Mouse (Mus musculus): Measurements from ENCODE around the gene Adgrg3.
"Not testable (repeated sequence)": the region's sequence is repeated elsewhere in the genome, so short reads cannot be mapped to it uniquely, and the experiment has no call there.

Gene Adgrg3

DNA sequence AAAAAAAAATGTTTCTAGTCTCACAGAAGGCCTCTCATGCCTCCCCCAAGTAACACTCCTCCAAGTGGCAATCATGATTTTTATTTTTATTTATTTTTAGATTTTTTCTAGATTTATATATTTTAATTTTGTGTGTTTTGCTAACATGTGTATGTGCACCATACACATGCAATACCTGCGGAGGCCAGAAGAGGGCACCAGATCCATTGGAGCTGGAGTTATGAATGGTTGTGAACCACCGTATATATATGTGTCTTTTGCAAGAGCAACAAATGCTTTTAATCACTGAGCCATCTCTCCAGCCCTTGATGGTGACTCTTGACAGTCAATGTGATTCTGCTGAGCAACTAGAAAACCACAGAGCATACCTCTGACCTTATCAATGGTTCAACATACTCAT is 7.9 kb downstream of the Adgrg3 start:
- peak; percentile 60 for DNase-seq

DNA sequence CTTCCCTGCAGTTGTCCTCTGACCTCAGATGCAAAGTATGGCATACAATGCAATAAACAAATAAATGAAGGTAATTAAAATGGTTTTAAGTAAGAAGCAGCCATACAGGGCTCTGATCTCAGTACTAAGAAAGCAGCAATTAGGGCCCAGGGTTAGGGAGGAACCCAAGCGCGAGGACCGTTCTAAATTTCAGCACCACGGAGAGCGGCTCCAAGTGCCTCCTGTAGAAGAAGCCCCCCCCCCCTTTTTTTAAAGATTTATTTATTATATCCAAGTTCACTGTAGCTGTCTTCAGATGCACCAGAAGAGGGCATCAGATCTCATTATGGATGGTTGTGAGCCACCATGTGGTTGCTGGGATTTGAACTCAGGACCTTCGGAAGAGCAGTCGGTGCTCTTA is 10.9 kb downstream of the Adgrg3 start:
- not testable (repeated sequence) for DNase-seq

DNA sequence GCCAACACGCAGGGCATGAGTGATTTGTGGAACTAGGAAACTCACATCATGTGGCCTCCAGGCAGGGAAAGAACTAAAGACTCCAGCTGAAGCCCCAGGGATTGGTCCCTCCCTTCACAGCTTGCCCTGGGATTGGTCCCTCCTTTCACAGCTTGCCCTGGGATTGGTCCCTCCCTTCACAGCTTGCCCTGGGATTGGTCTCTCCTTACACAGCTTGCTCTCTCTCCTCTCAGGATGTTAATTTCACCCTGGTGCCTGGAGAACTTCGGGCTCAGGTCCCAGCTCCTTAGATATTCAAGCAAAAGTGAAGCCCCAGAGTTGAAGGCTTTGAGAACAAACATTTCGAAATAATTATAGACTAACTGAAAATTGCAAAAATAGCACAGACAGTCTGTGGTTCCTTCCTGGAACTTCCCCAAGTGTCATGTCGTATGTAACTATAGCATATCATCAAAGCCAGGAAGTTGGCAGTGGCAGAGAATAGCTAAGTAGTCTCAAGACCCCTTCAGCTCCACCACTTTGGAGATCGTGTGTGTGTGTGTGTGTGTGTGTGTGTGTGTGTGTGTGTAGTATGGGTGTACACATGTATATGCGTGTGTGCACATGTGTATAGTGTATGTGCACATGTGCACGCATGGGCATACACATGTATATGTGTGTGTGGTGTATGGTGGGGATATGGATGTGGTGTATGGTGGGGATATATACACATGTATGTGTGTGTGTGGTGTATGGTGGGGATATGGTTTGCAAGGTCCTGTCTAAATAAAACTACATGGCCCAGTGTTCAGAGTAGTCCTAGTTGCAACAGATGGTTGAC is 19.8 kb downstream of the Adgrg3 start:
- DNase-seq, result peak; percentile 40

DNA sequence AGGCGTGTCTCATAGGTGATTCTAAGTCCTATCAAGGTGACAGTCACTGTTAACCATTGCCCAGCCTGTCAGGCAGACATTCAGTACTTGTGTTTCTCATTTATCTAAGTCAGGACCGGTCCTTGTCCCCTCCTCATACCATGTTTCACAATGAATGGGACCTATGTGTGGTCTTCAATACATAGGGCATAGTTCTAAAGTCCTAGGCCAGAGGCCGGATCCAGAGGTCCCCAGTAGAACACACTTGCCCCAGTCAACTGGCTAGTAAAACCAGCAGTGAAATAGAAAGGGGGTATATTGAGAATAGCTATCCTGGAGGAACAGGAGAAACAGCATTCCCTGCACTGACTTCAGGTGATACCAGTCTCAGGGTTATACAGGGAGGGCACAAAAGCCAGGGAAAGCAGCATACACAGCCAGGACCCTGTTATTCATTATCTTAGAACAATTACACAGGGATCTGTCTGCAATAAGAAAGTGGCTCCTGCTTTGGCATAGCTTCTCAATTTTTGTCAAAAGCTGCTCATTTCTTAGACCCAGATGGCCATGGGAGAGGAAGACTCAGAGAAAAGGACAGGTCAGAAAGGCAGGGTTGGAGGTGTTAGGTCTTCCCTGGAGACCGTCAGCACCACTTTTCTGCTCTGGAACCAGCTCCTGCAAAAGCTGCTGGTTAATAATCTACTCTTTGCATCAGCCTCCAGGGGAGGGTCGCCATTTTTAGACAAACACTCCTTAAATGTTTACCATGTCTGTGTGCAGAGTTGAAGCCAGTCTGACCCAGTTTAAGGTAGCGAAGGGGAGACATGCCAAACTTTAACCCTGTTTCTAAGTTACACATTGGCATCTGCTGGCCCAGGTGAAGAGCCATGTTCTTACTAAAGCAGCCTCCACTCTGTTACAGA is 24.6 kb downstream of the Adgrg3 start:
- DNase-seq, result peak; percentile 21

DNA sequence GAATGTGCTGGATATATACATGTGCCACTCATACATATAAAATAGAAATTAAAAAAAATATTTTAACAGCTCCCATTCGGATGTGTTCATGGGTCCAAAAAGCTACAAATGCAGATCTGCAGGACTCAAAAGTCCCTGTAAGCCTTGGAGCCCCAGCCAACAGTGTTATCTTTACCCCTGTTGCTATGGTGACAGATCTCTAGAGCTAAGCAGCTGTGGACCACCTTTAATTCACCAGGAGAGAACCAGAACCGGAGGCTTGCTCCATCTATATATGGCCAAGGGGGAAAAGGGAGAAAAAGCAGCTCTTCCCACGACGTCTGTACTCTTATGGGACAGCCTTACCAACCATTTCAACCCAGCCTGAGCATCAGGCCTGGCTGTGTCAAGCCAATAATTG is 27.3 kb downstream of the Adgrg3 start:
- no peak for DNase-seq

DNA sequence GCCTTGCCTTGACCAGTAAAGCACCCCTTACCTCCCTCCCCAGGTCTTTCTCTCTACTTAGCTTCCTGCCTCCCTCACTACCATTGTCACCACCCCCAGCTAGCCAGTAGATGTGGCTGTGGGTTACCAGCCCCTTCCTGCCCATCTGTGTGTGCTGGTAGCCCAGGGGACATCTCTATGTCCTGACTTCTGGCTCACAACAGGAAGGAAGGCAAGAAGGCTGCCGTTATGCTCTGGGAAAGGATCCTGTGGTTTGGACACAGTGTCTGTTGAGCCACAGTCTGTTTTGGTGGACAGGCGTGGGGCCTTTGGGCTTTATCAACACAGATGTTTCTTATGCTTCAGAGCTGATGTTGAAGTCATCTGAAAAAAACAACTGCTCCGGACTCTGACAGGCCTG is 29.5 kb downstream of the Adgrg3 start:
- peak; percentile 23 for DNase-seq

DNA sequence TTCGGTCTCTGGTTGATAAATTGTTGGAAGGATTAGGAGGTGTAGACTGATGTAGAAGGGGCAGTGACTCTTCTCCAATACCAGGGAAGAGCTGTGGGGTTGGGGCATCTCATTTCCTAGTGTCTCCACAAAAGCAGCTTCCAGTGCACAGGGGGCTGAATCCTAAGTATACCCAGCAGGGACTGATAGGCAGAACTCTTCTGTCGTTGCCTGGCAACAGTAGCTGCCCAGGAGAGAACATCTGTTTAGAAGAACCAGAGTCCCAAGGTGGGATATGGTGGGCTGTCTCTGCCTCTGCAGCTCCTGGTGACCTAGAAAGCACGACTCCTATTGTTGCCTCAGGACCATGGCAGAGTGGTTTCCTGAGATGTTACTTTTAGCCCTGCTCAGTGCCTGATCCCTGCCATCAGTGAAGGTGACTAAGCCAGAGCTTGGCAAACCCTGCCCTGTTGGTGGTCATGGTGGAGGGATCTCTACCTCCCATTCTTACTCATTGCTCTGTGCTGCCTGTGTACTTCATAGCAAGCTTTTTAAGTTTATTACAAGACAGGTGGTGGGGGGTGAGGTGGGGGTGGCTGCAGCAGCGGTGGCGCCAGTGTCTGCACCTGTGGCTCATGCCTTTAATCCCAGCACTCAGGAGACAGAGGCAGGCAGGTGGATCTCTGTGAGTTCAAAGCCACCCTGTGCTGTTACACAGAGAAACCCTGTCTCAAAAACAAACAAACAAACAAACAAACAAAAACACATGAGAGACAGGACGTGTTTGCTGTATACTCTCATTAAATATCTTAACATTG is 30.6 kb downstream of the Adgrg3 start:
- DNase-seq, result no peak

DNA sequence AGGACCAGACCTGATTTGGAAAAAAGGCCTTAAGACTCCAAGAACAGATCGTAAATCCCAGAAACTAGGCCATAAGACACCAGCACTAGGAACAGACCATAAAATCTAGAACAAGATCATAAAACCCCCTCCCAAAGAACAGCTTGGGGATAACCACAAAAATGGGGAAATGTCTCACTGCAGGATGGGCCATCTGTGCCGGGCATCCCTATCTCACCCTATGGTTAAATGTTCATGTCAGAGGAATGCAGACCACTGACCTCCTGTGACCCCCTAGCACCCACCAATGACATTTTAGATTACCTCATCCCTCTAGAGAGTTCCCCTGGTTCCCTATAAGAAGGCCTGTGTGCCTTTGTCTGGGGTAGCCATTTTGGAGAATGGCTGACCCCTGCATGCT is 32.1 kb downstream of the Adgrg3 start:
- no peak for DNase-seq

DNA sequence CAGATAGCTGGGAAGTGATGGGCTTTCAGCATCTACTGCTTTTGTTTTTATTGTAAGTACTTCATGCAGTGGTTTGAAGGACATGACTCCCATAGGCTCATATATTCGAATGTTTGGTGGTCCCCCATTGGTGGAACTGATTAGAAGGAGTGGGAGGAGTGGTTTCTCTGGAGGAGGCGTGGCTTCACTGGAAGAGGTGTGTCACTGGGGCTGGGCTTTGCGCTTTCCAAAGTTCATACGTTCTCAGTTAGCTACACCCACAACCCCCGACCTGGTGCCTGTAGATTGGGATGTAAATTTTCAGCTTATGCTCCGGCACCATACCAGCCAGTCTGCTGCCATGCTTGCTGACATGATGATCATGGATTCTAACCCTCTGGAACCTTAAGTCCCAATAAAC is 36.9 kb downstream of the Adgrg3 start:
- DNase-seq, result peak; percentile 50

DNA sequence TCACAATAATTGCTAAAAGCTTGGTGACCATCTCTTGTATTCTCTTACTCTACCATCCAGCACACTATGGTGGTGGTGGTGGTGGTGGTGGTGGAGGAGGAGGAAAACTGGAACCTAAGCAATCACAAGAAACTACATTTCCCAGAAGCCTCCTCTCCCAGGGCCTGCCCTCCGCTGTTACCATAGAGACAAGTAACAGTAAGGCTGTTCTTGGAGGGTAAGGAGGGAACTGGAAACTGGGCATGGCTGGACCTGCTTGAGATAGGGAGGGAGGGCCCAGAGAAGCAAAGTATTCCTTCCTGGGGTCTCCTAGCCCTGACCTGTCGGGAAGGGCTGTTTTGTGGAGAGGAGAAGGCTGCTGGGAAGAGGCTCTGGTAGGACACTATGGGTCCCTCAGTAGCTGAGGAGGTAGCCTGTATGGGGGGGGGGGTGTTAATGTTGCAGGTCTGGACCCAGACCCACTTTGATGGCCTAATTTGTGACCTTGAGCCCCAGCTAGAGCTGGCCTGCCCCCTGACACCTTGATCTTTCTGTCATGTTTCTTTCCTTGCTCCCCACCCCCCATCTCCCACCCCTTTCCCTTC is 37.5 kb downstream of the Adgrg3 start, which contains the start of gene Drc7:
Drc7 (plus strand) TSS at position 177 of the 584 bp plus-strand sequence.
- DNase-seq, result peak; percentile 29

DNA sequence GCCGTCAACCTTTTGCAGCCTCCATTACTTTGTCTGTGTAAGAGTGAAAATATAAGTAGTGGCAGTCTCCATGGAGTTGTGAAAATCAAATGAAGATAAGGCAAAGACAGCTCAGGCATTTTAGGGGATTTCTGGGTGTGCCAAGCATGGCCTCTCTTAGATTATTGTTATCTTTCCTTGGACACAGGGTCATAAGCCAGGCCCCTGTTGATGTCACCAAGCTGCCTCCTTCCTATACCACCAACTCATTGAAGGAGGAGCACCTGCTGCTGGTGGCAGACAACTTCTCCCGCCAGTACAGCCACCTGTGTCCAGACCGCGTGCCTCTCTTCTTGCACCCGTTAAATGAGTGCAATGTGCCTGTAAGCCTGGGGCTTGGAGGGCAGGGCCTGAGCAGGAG is 38.9 kb downstream of the Adgrg3 start:
- DNase-seq, result peak; percentile 55

DNA sequence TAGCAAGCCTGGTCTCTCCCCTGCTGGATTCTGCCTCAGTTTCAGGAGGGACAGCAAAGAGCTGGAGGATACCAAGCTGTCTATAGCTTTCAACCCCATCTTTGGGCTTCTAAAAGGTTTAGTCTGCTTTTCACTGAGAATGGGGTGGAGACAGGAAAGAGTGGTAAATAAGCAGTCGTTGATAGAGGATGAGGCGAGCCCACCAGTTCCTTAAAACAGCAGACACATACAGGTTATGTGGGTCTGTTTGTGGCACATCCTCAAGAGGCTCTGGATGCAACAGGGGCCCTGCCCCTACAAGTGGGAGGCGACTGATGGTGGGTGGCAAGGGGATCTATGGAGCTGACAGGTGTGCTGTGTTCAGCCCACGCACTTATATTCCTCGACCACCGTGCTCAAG is 41.2 kb downstream of the Adgrg3 start:
- DNase-seq, result no peak

DNA sequence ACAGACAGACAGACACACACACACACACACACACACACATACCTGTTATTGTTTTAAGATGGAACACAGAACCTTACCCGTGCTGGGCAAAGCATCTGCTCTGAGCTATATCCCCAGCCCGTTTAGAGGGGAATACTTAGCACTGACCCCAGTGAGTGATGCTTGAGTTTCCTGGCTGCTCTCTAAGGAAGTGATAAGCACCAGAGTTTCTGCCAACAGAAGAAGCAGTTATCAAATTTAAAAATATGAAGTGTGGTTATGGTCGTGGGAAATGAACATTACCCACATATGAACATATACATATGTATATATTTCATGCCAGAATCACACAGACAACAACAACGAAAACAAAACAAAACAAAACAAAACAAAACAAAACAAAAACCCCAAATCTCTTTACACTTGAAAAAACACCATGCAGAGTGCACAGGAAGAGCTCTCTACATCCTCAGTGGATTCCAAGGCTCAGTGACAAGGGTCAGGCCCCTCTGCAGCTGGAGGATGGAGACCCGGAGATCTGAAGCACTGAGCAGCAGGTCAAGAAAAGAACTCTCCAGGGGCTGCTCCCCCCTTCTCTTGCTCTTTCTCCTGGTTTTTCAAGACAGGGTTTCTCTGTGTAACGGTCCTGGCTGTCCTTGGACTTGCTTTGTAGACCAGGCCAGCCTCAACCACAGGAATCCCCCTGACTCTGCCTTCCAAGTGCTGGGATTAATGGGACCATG is 42.5 kb downstream of the Adgrg3 start:
- no peak for DNase-seq

DNA sequence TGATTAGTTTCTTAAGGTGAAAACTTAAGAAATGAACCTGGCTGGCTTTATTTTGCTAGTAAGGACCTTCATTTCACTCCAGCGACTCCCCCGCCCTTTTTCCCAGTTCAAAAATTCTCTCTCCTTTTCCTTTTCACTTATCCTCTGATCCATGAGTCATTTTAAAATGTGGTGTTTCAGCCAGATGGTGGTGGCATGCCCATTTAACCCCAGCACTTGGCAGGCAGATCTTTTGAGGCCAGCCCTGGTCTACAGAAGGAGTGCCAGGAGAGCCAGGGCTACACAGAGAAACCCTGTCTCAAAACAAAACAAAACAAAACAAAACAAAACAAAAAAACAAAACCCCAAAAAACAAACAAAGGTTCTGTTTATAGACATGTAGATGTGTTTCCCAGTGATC is 47.0 kb downstream of the Adgrg3 start:
- no peak for DNase-seq

DNA sequence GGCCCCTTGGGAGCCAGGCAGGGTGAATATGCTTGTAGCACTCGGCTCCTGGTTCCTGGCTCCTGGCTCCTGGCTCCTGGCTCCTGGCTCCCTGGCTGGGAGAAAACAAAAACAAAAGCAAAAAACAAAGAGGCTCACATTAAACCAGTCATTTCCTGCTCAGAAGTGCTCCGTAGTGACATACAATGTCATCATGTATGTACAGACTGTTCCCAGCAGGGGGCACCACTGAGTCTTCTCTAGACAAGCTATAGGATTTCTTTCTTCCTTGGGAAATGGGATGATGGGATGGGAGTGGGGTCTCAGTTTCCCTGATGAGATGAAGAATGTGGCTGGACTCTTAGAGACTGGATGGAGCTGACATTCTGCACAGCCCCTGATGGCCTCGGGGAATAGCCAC is 50.1 kb downstream of the Adgrg3 start:
- peak; percentile 83 for DNase-seq

DNA sequence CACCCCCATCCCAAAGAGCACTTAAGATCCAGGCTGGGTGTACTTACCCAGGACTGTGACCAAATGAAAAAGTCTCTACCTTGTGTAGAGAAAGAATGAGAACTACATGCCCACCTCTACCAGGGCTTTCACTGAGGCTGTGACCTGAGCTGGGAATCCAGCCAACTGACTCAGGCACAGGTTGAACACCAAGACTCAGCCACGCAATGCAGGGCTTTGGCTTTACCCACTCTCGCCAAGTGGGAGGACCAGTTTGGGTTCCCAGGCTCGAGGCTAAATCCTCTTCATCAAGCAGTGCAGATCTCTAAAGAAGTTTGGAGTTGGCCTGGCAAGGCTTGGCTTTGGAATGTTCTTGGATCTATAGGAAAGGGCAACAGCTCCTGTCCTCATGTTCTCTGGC is 58.0 kb downstream of the Adgrg3 start:
- no peak for DNase-seq

DNA sequence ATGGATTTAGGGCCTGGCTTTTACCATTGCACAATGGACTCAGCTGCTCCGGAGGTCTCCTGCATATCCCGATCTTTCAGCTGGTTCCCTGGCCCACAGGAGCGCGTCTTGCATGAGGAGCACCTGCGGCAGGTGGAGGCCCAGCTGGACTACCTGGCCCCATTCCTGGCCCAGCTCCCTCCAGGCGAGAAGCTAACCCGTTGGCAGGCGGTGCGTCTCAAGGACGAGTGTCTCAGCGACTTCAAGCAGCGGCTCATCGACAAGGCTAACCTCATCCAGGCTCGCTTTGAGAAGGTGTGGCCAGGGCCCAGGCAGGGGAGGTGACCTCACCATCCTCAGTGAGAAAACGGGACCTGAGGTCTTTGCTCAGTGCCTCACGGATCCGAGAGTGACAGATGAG is 58.7 kb downstream of the Adgrg3 start:
- no peak for DNase-seq

DNA sequence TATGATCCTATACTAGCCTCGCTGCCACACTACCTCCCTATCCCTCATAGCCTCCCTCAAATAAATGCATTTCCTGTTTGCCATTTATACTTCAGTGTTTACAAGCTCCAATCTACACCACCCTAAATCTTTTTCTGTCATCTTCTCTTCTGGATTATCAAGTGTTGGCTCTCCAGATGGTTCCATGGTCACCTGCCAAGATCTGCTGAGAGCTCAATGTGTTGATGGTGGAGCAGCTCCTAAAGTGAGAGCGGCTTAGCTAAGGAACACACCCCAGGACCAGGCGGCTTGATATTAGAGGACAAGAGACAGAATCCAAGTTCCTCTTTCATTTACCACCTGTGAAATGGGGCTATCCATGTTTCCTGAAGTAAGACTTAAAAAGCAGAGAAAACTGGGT is 60.6 kb downstream of the Adgrg3 start:
- no peak for DNase-seq

DNA sequence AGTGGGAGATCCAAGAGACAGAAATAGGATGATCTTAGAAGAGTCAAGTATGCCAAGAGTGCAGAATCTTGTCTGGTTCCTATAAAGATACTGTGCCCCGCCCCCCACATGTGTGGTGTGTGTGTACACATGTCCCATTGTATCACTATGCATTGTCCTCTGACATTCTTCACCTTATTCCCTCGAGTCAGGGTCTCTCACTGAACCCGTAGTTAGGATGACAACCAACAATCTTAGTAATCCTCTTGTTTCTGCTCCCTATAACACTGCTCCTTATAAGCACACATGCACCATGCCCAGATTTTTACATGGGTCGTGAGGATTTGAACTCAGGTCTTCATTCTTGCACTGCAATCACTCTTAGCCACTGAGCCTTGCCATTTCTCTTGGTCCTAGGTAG is 61.8 kb downstream of the Adgrg3 start:
- no peak for DNase-seq

DNA sequence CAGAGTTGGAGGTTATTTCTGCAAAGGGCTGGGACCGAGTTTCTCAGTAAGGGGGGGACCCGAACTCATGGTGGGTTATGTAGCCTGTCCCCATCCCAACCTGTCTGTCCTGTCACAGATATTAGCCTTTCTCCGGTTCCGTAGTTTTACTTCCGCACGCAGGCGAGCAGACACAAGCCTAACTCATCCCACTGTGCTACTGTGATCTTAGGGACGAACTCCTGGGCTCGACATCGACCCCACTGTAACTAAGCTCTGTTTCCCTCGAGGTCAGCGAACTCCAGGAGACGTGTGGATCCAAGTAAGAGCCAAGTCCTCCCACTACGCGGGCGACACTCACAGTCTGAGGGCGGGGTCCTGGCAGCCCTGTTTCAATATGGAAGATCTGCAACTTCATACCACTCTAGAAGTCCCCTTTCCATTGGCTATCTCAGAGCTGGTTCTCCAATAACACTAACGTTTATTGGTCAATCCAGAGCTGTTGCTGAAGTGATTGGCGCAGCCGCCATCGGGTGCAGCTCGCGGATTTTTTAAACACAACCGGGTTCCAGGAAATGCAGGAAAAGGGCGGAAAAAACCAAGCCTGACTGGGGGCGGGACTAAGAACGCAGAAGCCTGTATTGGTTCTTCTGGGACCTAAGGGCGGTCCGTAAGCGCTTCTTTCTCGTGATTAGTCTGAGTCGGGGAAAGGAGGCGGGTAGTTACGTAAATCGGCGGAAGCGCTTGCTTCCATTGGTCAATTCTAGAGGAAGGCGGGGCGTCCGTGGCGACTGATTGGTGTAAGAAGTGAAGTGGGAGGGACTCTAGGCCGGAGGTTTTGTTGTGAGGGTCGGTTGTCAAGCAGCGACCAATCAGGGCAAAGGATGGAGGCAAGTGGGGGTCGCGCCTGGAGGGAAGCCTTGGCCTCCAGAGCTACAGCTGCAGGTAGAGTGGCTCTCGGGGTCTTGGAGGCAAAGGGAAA is 63.2 kb downstream of the Adgrg3 start, which contains the start of gene Katnb1:
Katnb1 (plus strand) TSS at position 806 of the 961 bp plus-strand sequence.
- DNase-seq, result peak; percentile 98

DNA sequence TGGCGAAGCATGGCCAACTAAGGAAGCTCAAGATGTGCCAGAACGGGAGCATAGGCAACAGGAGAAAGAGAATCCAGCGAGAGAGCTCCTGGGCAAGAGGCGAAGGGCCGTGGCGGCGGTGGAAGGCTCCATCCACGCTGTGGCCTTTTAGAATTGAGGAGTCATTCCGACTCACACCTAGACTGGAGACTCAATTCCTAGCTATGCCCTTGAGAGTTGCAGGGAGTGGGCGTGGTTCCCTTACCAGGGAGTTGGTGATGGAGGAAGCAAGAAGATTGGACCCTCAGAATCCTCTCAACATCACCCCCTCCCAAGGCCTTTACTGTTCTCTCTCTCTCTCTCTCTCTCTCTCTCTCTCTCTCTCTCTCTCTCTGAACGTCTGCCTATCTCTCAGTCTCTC is 64.2 kb downstream of the Adgrg3 start:
- peak; percentile 54 for DNase-seq

Measured in liver (tissue).